Comparison of ENCODE assay signal across 17 mouse cellular contexts in the genomic region with DNA sequence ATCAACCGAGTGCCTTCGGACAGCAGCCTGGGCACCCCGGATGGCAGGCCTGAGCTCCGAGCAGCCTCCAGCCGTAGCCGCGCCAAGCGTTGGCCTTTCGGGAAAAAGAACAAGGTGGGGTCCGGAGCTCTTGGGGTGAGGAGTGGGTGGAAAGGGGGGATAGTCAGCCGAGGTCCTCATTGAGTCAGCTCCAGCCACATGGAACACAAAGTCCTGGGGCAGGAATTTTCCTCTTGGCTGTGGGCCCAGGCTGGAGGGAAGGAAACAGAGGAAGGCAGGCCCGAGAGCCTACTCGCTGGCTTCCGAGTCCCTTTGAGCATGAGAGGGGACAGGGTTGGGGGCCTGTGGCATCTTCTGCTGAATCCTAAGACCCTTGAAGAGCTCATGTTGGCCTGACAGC. TPM values are rescaled to one million over a fixed set of nuclear protein-coding genes. Genes with fewer than 3 reads are reported as not detected.
DNase-seq lines count a peak whose midpoint lies in the region; ATAC-seq and TF ChIP-seq lines count a peak whose summit lies in the region.
"Had no signal": no experiment of that assay in that cellular context is flagged by ENCODE, and none has a peak within 500 bp of the region (broad histone marks: within the 10 kb centered on the region; RNA-seq: fewer than 3 reads in every experiment).

No protein-coding gene starts in this region.

- TF ChIP-seq EP300 in lung, postnatal 0 days (IDR thresholded peaks at IDR 0.05): no peak

- H3K4me1 ChIP-seq in forebrain, embryonic 11.5 days (replicated peaks; ENCODE audit: control insufficient read depth, insufficient read depth, low read length): peaks cover 3% of the 10 kb centered on the region; the same call in 1 of the 2 replicates
- H3K4me1 ChIP-seq in forebrain, embryonic 15.5 days: peaks cover 6% of the 10 kb centered on the region
- 0 out of 2 replicates have a peak, but pooled peaks cover 4% of the 10 kb centered on the region for H3K4me1 ChIP-seq in lung, postnatal 0 days (ENCODE audit: insufficient read depth, low read depth, low read length)
- H3K4me1 ChIP-seq in intestine, embryonic 16.5 days (ENCODE audit: control insufficient read depth, insufficient read depth, low read length): peaks cover 6% of the 10 kb centered on the region; the same call in 1 of the 2 replicates

- no peaks in the 10 kb centered on the region for H3K27me3 ChIP-seq in forebrain, embryonic 11.5 days (ENCODE audit: control insufficient read depth, insufficient read depth, low read length)
- H3K27me3 ChIP-seq in forebrain, embryonic 15.5 days: no peaks in the 10 kb centered on the region
- H3K27me3 ChIP-seq in lung, postnatal 0 days (replicated peaks; ENCODE audit: insufficient read depth, low read length): no peaks in the 10 kb centered on the region
- no peaks in the 10 kb centered on the region for H3K27me3 ChIP-seq in intestine, embryonic 16.5 days (replicated peaks; ENCODE audit: control insufficient read depth, insufficient read depth, low read length)
- H3K27me3 ChIP-seq: forebrain, embryonic 12.5 days; hindbrain, embryonic 15.5 days; lung, embryonic 15.5 days; stomach, embryonic 15.5 days had no signal

- peaks cover 10% of the 10 kb centered on the region for H3K36me3 ChIP-seq in forebrain, embryonic 11.5 days (ENCODE audit: control insufficient read depth, insufficient read depth, low read length)
- H3K36me3 ChIP-seq in forebrain, embryonic 15.5 days: peaks cover 3% of the 10 kb centered on the region; the same call in 1 of the 2 replicates
- peaks cover 32% of the 10 kb centered on the region; the same call in 1 of the 2 replicates for H3K36me3 ChIP-seq in lung, postnatal 0 days (ENCODE audit: insufficient read depth, low read length)
- peaks cover 14% of the 10 kb centered on the region for H3K36me3 ChIP-seq in intestine, embryonic 16.5 days (ENCODE audit: control insufficient read depth, insufficient read depth, low read length)
- H3K36me3 ChIP-seq: hindbrain, embryonic 15.5 days had no signal

- H3K9ac ChIP-seq in forebrain, embryonic 11.5 days (ENCODE audit: low read length): no peak overlapping the region
- H3K9ac ChIP-seq in forebrain, embryonic 15.5 days (replicated peaks): no peak overlapping the region
- no peak overlapping the region for H3K9ac ChIP-seq in lung, postnatal 0 days (replicated peaks; ENCODE audit: low read depth)
- H3K9ac ChIP-seq in intestine, embryonic 16.5 days (ENCODE audit: low read depth, low read length): no peak overlapping the region
- H3K9ac ChIP-seq: forebrain, embryonic 12.5 days; hindbrain, embryonic 15.5 days; lung, embryonic 15.5 days; stomach, embryonic 15.5 days had no signal

- intact Hi-C loops in heart, postnatal 25 days (cut with DNase I): loop anchor here (5.0 to 10.0 kb wide), 2 partner anchors 258 to 441 kb away; a partner anchor contains a TSS
- intact Hi-C loops in heart, postnatal 10 days (cut with DNase I): no loop called here

- no peak overlapping the region for H3K27ac ChIP-seq in forebrain, embryonic 11.5 days (ENCODE audit: low read depth, low read length)
- no peak overlapping the region for H3K27ac ChIP-seq in forebrain, embryonic 15.5 days (replicated peaks)
- no peak overlapping the region for H3K27ac ChIP-seq in lung, postnatal 0 days (ENCODE audit: low read length)
- H3K27ac ChIP-seq in intestine, embryonic 16.5 days (ENCODE audit: low read length): no peak overlapping the region
- H3K27ac ChIP-seq: forebrain, embryonic 12.5 days; hindbrain, embryonic 15.5 days; layer of hippocampus, adult 2 months; lung, embryonic 15.5 days; stomach, embryonic 15.5 days had no signal

- H3K4me3 ChIP-seq in forebrain, embryonic 11.5 days (ENCODE audit: low read depth, low read length): no peak overlapping the region
- no peak overlapping the region for H3K4me3 ChIP-seq in forebrain, embryonic 15.5 days
- H3K4me3 ChIP-seq in lung, postnatal 0 days (ENCODE audit: low read depth, low read length): no peak overlapping the region
- no peak overlapping the region for H3K4me3 ChIP-seq in intestine, embryonic 16.5 days (ENCODE audit: low read length)
- H3K4me3 ChIP-seq: forebrain, embryonic 12.5 days; hindbrain, embryonic 15.5 days; layer of hippocampus, adult 2 months; lung, embryonic 15.5 days; stomach, embryonic 15.5 days had no signal

- no peak for ATAC-seq in forebrain, embryonic 11.5 days (replicated peaks; ENCODE audit: low FRiP score)
- ATAC-seq in forebrain, embryonic 15.5 days (replicated peaks): no peak
- no peak; the same call in 1 of the 2 replicates for ATAC-seq in lung, postnatal 0 days
- no peak for ATAC-seq in intestine, embryonic 16.5 days
- ATAC-seq: intestine, postnatal 0 days had no signal

- 95% methylated on average over 14 of the region's 14 CpGs for WGBS in forebrain, embryonic 11.5 days
- 90% methylated on average over 14 of the region's 14 CpGs for WGBS in forebrain, embryonic 15.5 days
- WGBS in lung, postnatal 0 days: 77% methylated on average over 14 of the region's 14 CpGs
- 88% methylated on average over 14 of the region's 14 CpGs for WGBS in intestine, embryonic 16.5 days

- no peak for TF ChIP-seq CTCF in lung, postnatal 0 days (IDR thresholded peaks at IDR 0.05)

- peak; percentile 37 for DNase-seq in forebrain, embryonic 11.5 days (ENCODE audit: low spot score)
- peak; percentile 44 for DNase-seq in heart, postnatal 25 days (ENCODE audit: low spot score)
- no peak for DNase-seq in heart, postnatal 10 days
- DNase-seq in lung, postnatal 25 days (ENCODE audit: low spot score): peak; percentile 43
- no peak for DNase-seq in lung, postnatal 0 days (ENCODE audit: low spot score)
- peak; percentile 73 for DNase-seq in skeletal muscle tissue, adult 2 months (ENCODE audit: low read depth, low spot score)
- DNase-seq: cerebellum, adult 11 months; cerebellum, postnatal 25 days; liver had no signal

- no peak overlapping the region for H3K4me2 ChIP-seq in forebrain, embryonic 11.5 days (ENCODE audit: low read depth, low read length, severe bottlenecking)
- no peak overlapping the region for H3K4me2 ChIP-seq in forebrain, embryonic 15.5 days (replicated peaks)
- H3K4me2 ChIP-seq in lung, postnatal 0 days (replicated peaks; ENCODE audit: low read depth, low read length): no peak overlapping the region
- H3K4me2 ChIP-seq in intestine, embryonic 16.5 days (ENCODE audit: low read depth, low read length): no peak overlapping the region
- H3K4me2 ChIP-seq: forebrain, embryonic 12.5 days; hindbrain, embryonic 15.5 days; lung, embryonic 15.5 days; stomach, embryonic 15.5 days had no signal

- no peaks in the 10 kb centered on the region for H3K9me3 ChIP-seq in forebrain, embryonic 11.5 days (ENCODE audit: control insufficient read depth, low read length)
- no peaks in the 10 kb centered on the region for H3K9me3 ChIP-seq in forebrain, embryonic 15.5 days
- no peaks in the 10 kb centered on the region for H3K9me3 ChIP-seq in lung, postnatal 0 days (ENCODE audit: low read length)
- no peaks in the 10 kb centered on the region for H3K9me3 ChIP-seq in intestine, embryonic 16.5 days (ENCODE audit: control insufficient read depth, low read length)
- H3K9me3 ChIP-seq: forebrain, embryonic 12.5 days; hindbrain, embryonic 15.5 days; lung, embryonic 15.5 days; stomach, embryonic 15.5 days had no signal

RNA-seq across cellular contexts. Expression of a gene that starts 6.1 kb away (rescaled TPM):
- 31.1 and 32.5 TPM in 2 replicates for polyA plus RNA-seq in forebrain, embryonic 11.5 days (2014; fragmentation: Nextera tagmentation; extraction: Ambion mirVana)
- 12.4 and 15.4 TPM in 2 replicates for polyA plus RNA-seq in forebrain, embryonic 15.5 days (2015; fragmentation: Nextera tagmentation; extraction: Ambion mirVana)
- 100 to 1,000 TPM in 1 of 2 experiments, 10 to 100 TPM in 1; 90.6 to 107 TPM for total RNA-seq in heart, postnatal 25 days (2021)
- total RNA-seq in heart, postnatal 10 days (2021): 10 to 100 TPM; 57.8 to 72.1 TPM
- polyA plus RNA-seq in lung, postnatal 0 days (2015; fragmentation: Nextera tagmentation; extraction: Ambion mirVana): 46.4 and 58.9 TPM in 2 replicates
- polyA plus RNA-seq in intestine, embryonic 16.5 days (2015; fragmentation: Nextera tagmentation; extraction: Ambion mirVana): 46.9 and 47.4 TPM in 2 replicates

RNA-seq across cellular contexts. Expression of a gene that starts 7.1 kb away (rescaled TPM):
- polyA plus RNA-seq in forebrain, embryonic 11.5 days (2014; fragmentation: Nextera tagmentation; extraction: Ambion mirVana): 22.3 and 22.8 TPM in 2 replicates
- 17.0 and 17.7 TPM in 2 replicates for polyA plus RNA-seq in forebrain, embryonic 15.5 days (2015; fragmentation: Nextera tagmentation; extraction: Ambion mirVana)
- total RNA-seq in heart, postnatal 25 days (2021): 10 to 100 TPM; 26.1 to 29.5 TPM
- 10 to 100 TPM; 26.5 TPM for total RNA-seq in heart, postnatal 10 days (2021)
- polyA plus RNA-seq in lung, postnatal 0 days (2015; fragmentation: Nextera tagmentation; extraction: Ambion mirVana): 48.4 and 48.8 TPM in 2 replicates
- 34.9 and 37.0 TPM in 2 replicates for polyA plus RNA-seq in intestine, embryonic 16.5 days (2015; fragmentation: Nextera tagmentation; extraction: Ambion mirVana)

RNA-seq across cellular contexts. Expression of a gene that starts 23.5 kb away (rescaled TPM):
- 1.4 TPM in 2 replicates for polyA plus RNA-seq in forebrain, embryonic 11.5 days (2014; fragmentation: Nextera tagmentation; extraction: Ambion mirVana)
- 1.2 and 1.5 TPM in 2 replicates for polyA plus RNA-seq in forebrain, embryonic 15.5 days (2015; fragmentation: Nextera tagmentation; extraction: Ambion mirVana)
- total RNA-seq in heart, postnatal 25 days (2021): 1 to 10 TPM; 1.5 to 1.7 TPM
- 1 to 10 TPM; 1.4 to 2.3 TPM for total RNA-seq in heart, postnatal 10 days (2021)
- 4.8 and 5.4 TPM in 2 replicates for polyA plus RNA-seq in lung, postnatal 0 days (2015; fragmentation: Nextera tagmentation; extraction: Ambion mirVana)
- 2.4 and 2.8 TPM in 2 replicates for polyA plus RNA-seq in intestine, embryonic 16.5 days (2015; fragmentation: Nextera tagmentation; extraction: Ambion mirVana)

RNA-seq across cellular contexts. Expression of a gene that starts 27.4 kb away (rescaled TPM):
- polyA plus RNA-seq in forebrain, embryonic 11.5 days (2014; fragmentation: Nextera tagmentation; extraction: Ambion mirVana): not detected in 2 replicates
- 0.59 and 0.93 TPM in 2 replicates for polyA plus RNA-seq in forebrain, embryonic 15.5 days (2015; fragmentation: Nextera tagmentation; extraction: Ambion mirVana)
- total RNA-seq in heart, postnatal 25 days (2021): 10 to 100 TPM; 47.1 to 80.7 TPM
- total RNA-seq in heart, postnatal 10 days (2021): 10 to 100 TPM; 42.3 to 66.3 TPM
- polyA plus RNA-seq in lung, postnatal 0 days (2015; fragmentation: Nextera tagmentation; extraction: Ambion mirVana): 50.2 and 55.0 TPM in 2 replicates
- 5.0 and 8.2 TPM in 2 replicates for polyA plus RNA-seq in intestine, embryonic 16.5 days (2015; fragmentation: Nextera tagmentation; extraction: Ambion mirVana)

Comparison
In these comparisons a context has a peak if more than half of its experiments do, and no peak if none do; other contexts are left out.
1. DNase-seq: peak in forebrain, embryonic 11.5 days (single experiment), heart, postnatal 25 days (single experiment), lung, postnatal 25 days (single experiment) and skeletal muscle tissue, adult 2 months (single experiment); none in heart, postnatal 10 days (0 of 2) and lung, postnatal 0 days (single experiment).